Mouse (Mus musculus) stomach, postnatal 0 days (tissue): ENCODE data around the gene Syne3.

Experiments used
- CTCF ChIP-seq: IDR thresholded peaks from 2 replicates; pipeline ENCODE4 v1.5.1; 2016; ENCODE audit warnings: antibody characterized with exemption, low read depth, mild to moderate bottlenecking, moderate library complexity
- EP300 ChIP-seq: optimal IDR thresholded peaks from 2 replicates; pipeline ENCODE3; 2016; ENCODE audit warnings: antibody characterized with exemption

- no peak for TF ChIP-seq EP300
- TF ChIP-seq CTCF, result no peak
Measured at GRCm38 (mm10) chr12:104995259-104995876, 14.2 kb downstream of the Syne3 start.
